Mouse (Mus musculus) embryonic facial prominence, embryonic 11.5 days (tissue): ENCODE results near the gene Naa15. TPM values are rescaled to one million over a fixed set of nuclear protein-coding genes. Genes with fewer than 3 reads are reported as not detected.

ENCODE experiments used
- ATAC-seq: fragments of 200-750 bp; cut with Nextera tagmentation; replicated peaks from 2 replicates; pipeline ENCODE4 v1.8.0; 2017; ENCODE audit warnings: low read depth; ENCODE audit not compliant: insufficient number of reproducible peaks, low FRiP score, low TSS enrichment
- DNase-seq: peaks from one replicate; pipeline ENCODE4 v3.0.0-alpha.2; 2015; ENCODE audit warnings: low spot score
- H3K27ac ChIP-seq: fragments of 300-500 bp; sonication (generic); replicated peaks from 2 replicates; pipeline ENCODE4 v1.5.1; 2014; ENCODE audit warnings: mild to moderate bottlenecking, low read depth, low read length, control low read depth
- H3K27me3 ChIP-seq: fragments of 300-500 bp; sonication (generic); 2 replicates; pipeline ENCODE4 v1.6.1; 2014; ENCODE audit warnings: mild to moderate bottlenecking, low read length, moderate library complexity, mixed read lengths; ENCODE audit not compliant: control insufficient read depth, insufficient read depth
- H3K36me3 ChIP-seq: fragments of 300-500 bp; sonication (generic); replicated peaks from 2 replicates; pipeline ENCODE4 v1.6.1; 2014; ENCODE audit warnings: low read depth, mild to moderate bottlenecking, low read length, moderate library complexity, mixed read lengths; ENCODE audit not compliant: control insufficient read depth, insufficient read depth
- H3K4me1 ChIP-seq: fragments of 300-500 bp; sonication (generic); 2 replicates; pipeline ENCODE4 v1.6.1; 2014; ENCODE audit warnings: low read length, mixed read lengths; ENCODE audit not compliant: control insufficient read depth, insufficient read depth
- H3K4me2 ChIP-seq: fragments of 300-500 bp; sonication (generic); 2 replicates; pipeline ENCODE4 v1.6.1; 2014; ENCODE audit warnings: low read depth, mild to moderate bottlenecking, control low read depth, low read length, moderate library complexity
- H3K4me3 ChIP-seq: fragments of 300-500 bp; sonication (generic); 2 replicates; pipeline ENCODE4 v1.5.1; 2014; ENCODE audit warnings: low read depth, low read length, control low read depth
- H3K9ac ChIP-seq: fragments of 300-500 bp; sonication (generic); replicated peaks from 2 replicates; pipeline ENCODE4 v1.6.1; 2014; ENCODE audit warnings: mild to moderate bottlenecking, control low read depth, low read length
- H3K9me3 ChIP-seq: fragments of 300-500 bp; sonication (generic); replicated peaks from 2 replicates; pipeline ENCODE4 v1.6.1; 2016; ENCODE audit warnings: mild to moderate bottlenecking, low read length, inconsistent platforms, mixed read lengths; ENCODE audit not compliant: control insufficient read depth
- WGBS: fragments of 180-500 bp; shearing (Covaris S2); extraction: QIAGEN DNeasy Blood & Tissue Kit; methylation state at CpG from one replicate; pipeline ENCODE4 v1.1.7; 2014; 5-methylcytosine and 5-hydroxymethylcytosine counted together
- polyA plus RNA-seq: library from polyadenylated mRNA; unstranded; fragments of >200 nt; fragmentation: Nextera tagmentation; extraction: Ambion mirVana; gene quantifications from 2 replicates; pipeline ENCODE4 v1.2.1, GENCODE M21; 2014

Gene Naa15
- polyA plus RNA-seq, 1 experiment from 2014 or later: 54.9 TPM

- 75% methylated on average over 7 of the region's 7 CpGs for WGBS
- DNase-seq (no peak), ATAC-seq (no peak)
Measured at GRCm38 (mm10) chr3:51490088-51490753, 75.3 kb downstream of the Naa15 start.

GRCm38 (mm10) chr3:51493272-51493838, 78.4 kb downstream of the Naa15 start:
- H3K9me3 ChIP-seq: no peaks in the 10 kb centered on the region
- DNase-seq: no peak
- H3K27me3 ChIP-seq: no peaks in the 10 kb centered on the region
- H3K9ac ChIP-seq: no peak overlapping the region
- H3K4me1 ChIP-seq: no peaks in the 10 kb centered on the region
- H3K36me3 ChIP-seq: no peaks in the 10 kb centered on the region
- H3K4me3 ChIP-seq: no peak overlapping the region
- no peak for ATAC-seq
- no peak overlapping the region for H3K4me2 ChIP-seq
- WGBS: 90% methylated on average over 13 of the region's 13 CpGs
- H3K27ac ChIP-seq: no peak overlapping the region

More at GRCm38 (mm10) chr3:51490088-51490753, 75.3 kb downstream of the Naa15 start:
- Histone ChIP-seq H3K4me1 (no peaks in the 10 kb centered on the region), H3K4me2 (no peak overlapping the region), H3K4me3 (no peak overlapping the region), H3K9ac (no peak overlapping the region), H3K27me3 (no peaks in the 10 kb centered on the region), H3K27ac (no peak overlapping the region), H3K9me3 (no peaks in the 10 kb centered on the region), H3K36me3 (no peaks in the 10 kb centered on the region)

GRCm38 (mm10) chr3:51494466-51494865, 79.5 kb downstream of the Naa15 start:
- no peaks in the 10 kb centered on the region for H3K9me3 ChIP-seq
- H3K27me3 ChIP-seq: no peaks in the 10 kb centered on the region
- no peak overlapping the region for H3K4me3 ChIP-seq
- no peaks in the 10 kb centered on the region for H3K4me1 ChIP-seq
- DNase-seq (no peak), ATAC-seq (no peak)
- no peak overlapping the region for H3K4me2 ChIP-seq
- H3K27ac ChIP-seq: no peak overlapping the region
- no peak overlapping the region for H3K9ac ChIP-seq
- WGBS: 91% methylated on average over 2 of the region's 2 CpGs
- H3K36me3 ChIP-seq: no peaks in the 10 kb centered on the region

GRCm38 (mm10) chr3:51495646-51496045, 80.7 kb downstream of the Naa15 start:
- 94% methylated on average over 9 of the region's 9 CpGs for WGBS
- no peak overlapping the region for H3K4me2 ChIP-seq
- H3K4me3 ChIP-seq: no peak overlapping the region

GRCm38 (mm10) chr3:51497978-51498377, 83.0 kb downstream of the Naa15 start:
- Histone ChIP-seq H3K27me3 (no peaks in the 10 kb centered on the region), H3K27ac (no peak overlapping the region), H3K36me3 (no peaks in the 10 kb centered on the region), H3K9me3 (no peaks in the 10 kb centered on the region), H3K9ac (no peak overlapping the region), H3K4me2 (no peak overlapping the region), H3K4me1 (no peaks in the 10 kb centered on the region), H3K4me3 (no peak overlapping the region)
- 97% methylated on average over 1 of the region's 1 CpGs for WGBS
- ATAC-seq (no peak), DNase-seq (no peak)

More at GRCm38 (mm10) chr3:51495646-51496045, 80.7 kb downstream of the Naa15 start:
- H3K4me1 ChIP-seq: no peaks in the 10 kb centered on the region
- H3K27me3 ChIP-seq: no peaks in the 10 kb centered on the region
- ATAC-seq: no peak
- DNase-seq: no peak
- no peak overlapping the region for H3K27ac ChIP-seq
- no peaks in the 10 kb centered on the region for H3K36me3 ChIP-seq
- H3K9ac ChIP-seq: no peak overlapping the region
- H3K9me3 ChIP-seq: no peaks in the 10 kb centered on the region

GRCm38 (mm10) chr3:51498659-51499058, 83.7 kb downstream of the Naa15 start:
- H3K9ac ChIP-seq: no peak overlapping the region
- H3K27ac ChIP-seq: no peak overlapping the region
- ATAC-seq: no peak
- no peak for DNase-seq
- no peak overlapping the region for H3K4me2 ChIP-seq
- H3K36me3 ChIP-seq: no peaks in the 10 kb centered on the region
- H3K27me3 ChIP-seq: no peaks in the 10 kb centered on the region
- no peaks in the 10 kb centered on the region for H3K4me1 ChIP-seq
- no peaks in the 10 kb centered on the region for H3K9me3 ChIP-seq
- no peak overlapping the region for H3K4me3 ChIP-seq
- 62% methylated on average over 5 of the region's 5 CpGs for WGBS

GRCm38 (mm10) chr3:51499876-51500275, 84.9 kb downstream of the Naa15 start:
- no peak for ATAC-seq
- no peak overlapping the region for H3K4me3 ChIP-seq
- no peaks in the 10 kb centered on the region for H3K36me3 ChIP-seq
- no peak for DNase-seq
- no peaks in the 10 kb centered on the region for H3K9me3 ChIP-seq
- no peaks in the 10 kb centered on the region for H3K4me1 ChIP-seq
- no peak overlapping the region for H3K27ac ChIP-seq
- WGBS: 94% methylated on average over 4 of the region's 4 CpGs
- no peak overlapping the region for H3K4me2 ChIP-seq
- H3K27me3 ChIP-seq: no peaks in the 10 kb centered on the region
- H3K9ac ChIP-seq: no peak overlapping the region

GRCm38 (mm10) chr3:51504385-51504952, 89.5 kb downstream of the Naa15 start:
- Histone ChIP-seq H3K9ac (no peak overlapping the region), H3K9me3 (no peaks in the 10 kb centered on the region), H3K27me3 (no peaks in the 10 kb centered on the region), H3K4me2 (no peak overlapping the region), H3K36me3 (no peaks in the 10 kb centered on the region), H3K27ac (no peak overlapping the region), H3K4me1 (no peaks in the 10 kb centered on the region), H3K4me3 (no peak overlapping the region)
- no peak for DNase-seq
- no peak for ATAC-seq
- WGBS: 58% methylated on average over 11 of the region's 11 CpGs
